Mouse (Mus musculus) CH12.LX (cell line): ENCODE measurements around the gene Klhl8. TPM values are rescaled to one million over a fixed set of nuclear protein-coding genes. Genes with fewer than 3 reads are reported as not detected.

Experiments used
- DNase-seq: peaks from one replicate; pipeline ENCODE4 v3.0.0-alpha.2; 2013; ENCODE audit errors: extremely low read depth
- H3K27ac ChIP-seq: 2 replicates; pipeline ENCODE4 v1.5.1; 2012; ENCODE audit warnings: low read depth, mild to moderate bottlenecking, control low read depth, moderate library complexity; ENCODE audit not compliant: insufficient read depth
- H3K27me3 ChIP-seq: replicated peaks from 2 replicates; pipeline ENCODE3; 2012; ENCODE audit warnings: inconsistent platforms
- H3K36me3 ChIP-seq, 2 experiments: replicated peaks in 1 of 2; 2 replicates each; pipeline versions ENCODE3 to v1.6.1; 2012; ENCODE audit warnings: inconsistent platforms in 1 of 2, low read length in 1 of 2, mild to moderate bottlenecking in 1 of 2, mixed read lengths in 1 of 2, moderate library complexity in 1 of 2; ENCODE audit not compliant: control insufficient read depth in 1 of 2, insufficient read depth in 1 of 2
- H3K4me1 ChIP-seq, 2 experiments: 2 replicates each; pipeline ENCODE4 v1.6.1; 2012; ENCODE audit warnings: inconsistent platforms in 1 of 2, moderate library complexity in 1 of 2; ENCODE audit not compliant: insufficient read depth in 2 of 2, control insufficient read depth in 1 of 2
- H3K4me2 ChIP-seq: 2 replicates; pipeline ENCODE4 v1.6.1; 2012; ENCODE audit warnings: low read depth, mild to moderate bottlenecking, control low read depth; ENCODE audit not compliant: poor library complexity, insufficient read depth, severe bottlenecking
- H3K4me3 ChIP-seq, 3 experiments: fragments of 150-350 bp in 1 of 3; sonication (generic) in 1 of 3; replicated peaks in 1 of 3; 2 replicates each; pipeline versions ENCODE3 to v1.5.1; 2011 to 2012; ENCODE audit warnings: low read depth in 2 of 3, low read length in 2 of 3, mild to moderate bottlenecking in 2 of 3, moderate library complexity in 2 of 3, control low read depth in 1 of 3, improper control_type of control experiment in 1 of 3, inconsistent platforms in 1 of 3, mixed read lengths in 1 of 3; ENCODE audit not compliant: poor library complexity in 1 of 3
- H3K79me2 ChIP-seq: replicated peaks from 2 replicates; pipeline ENCODE4 v1.6.1; 2012; ENCODE audit warnings: mild to moderate bottlenecking, moderate library complexity; ENCODE audit not compliant: control insufficient read depth, poor library complexity, insufficient read depth, severe bottlenecking; ENCODE audit errors: extremely low read depth
- H3K9ac ChIP-seq: 2 replicates; pipeline ENCODE4 v1.6.1; 2012; ENCODE audit warnings: low read depth, mild to moderate bottlenecking, control low read depth, moderate library complexity; ENCODE audit not compliant: insufficient read depth
- H3K9me3 ChIP-seq: replicated peaks from 2 replicates; pipeline ENCODE3; 2012; ENCODE audit warnings: low read length, inconsistent platforms, mixed read lengths
- BHLHE40 ChIP-seq: IDR thresholded peaks from 2 replicates; pipeline ENCODE4 v1.6.1; 2011; ENCODE audit warnings: mild to moderate bottlenecking, low read depth, low read length, improper control_type of control experiment
- CTCF ChIP-seq, 2 experiments: IDR thresholded peaks in 1 of 2; conservative IDR thresholded peaks in 1 of 2; 2 replicates each; pipeline ENCODE4 v1.5.1; 2011 to 2012; ENCODE audit warnings: low read depth in 2 of 2, low read length in 2 of 2, improper control_type of control experiment in 1 of 2, inconsistent platforms in 1 of 2, mild to moderate bottlenecking in 1 of 2, moderate library complexity in 1 of 2
- E2F4 ChIP-seq: IDR thresholded peaks from 2 replicates; pipeline ENCODE4 v1.6.1; 2011; ENCODE audit warnings: low read depth, low read length, improper control_type of control experiment; ENCODE audit not compliant: insufficient replicate concordance
- ELF1 ChIP-seq: IDR thresholded peaks from 2 replicates; pipeline ENCODE4 v1.6.1; 2014; ENCODE audit warnings: low read depth, mild to moderate bottlenecking, inconsistent platforms, low read length, improper control_type of control experiment
- IRF4 ChIP-seq: IDR thresholded peaks from 2 replicates; pipeline ENCODE4 v1.6.1; 2014; ENCODE audit warnings: low read depth, mild to moderate bottlenecking, inconsistent platforms, low read length, improper control_type of control experiment
- JUN ChIP-seq: IDR thresholded peaks from 2 replicates; pipeline ENCODE4 v1.6.1; 2011; ENCODE audit warnings: low read depth, mild to moderate bottlenecking, low read length, improper control_type of control experiment, moderate library complexity; ENCODE audit not compliant: insufficient read depth
- JUND ChIP-seq: conservative IDR thresholded peaks from 2 replicates; pipeline ENCODE4 v1.6.1; 2011; ENCODE audit warnings: low read depth, low read length, improper control_type of control experiment
- MEF2A ChIP-seq: IDR thresholded peaks from 2 replicates; pipeline ENCODE4 v1.6.1; 2014; ENCODE audit warnings: low read depth, mild to moderate bottlenecking, inconsistent platforms, low read length, improper control_type of control experiment, borderline replicate concordance
- MXI1 ChIP-seq: IDR thresholded peaks from 2 replicates; pipeline ENCODE4 v1.6.1; 2011; ENCODE audit warnings: mild to moderate bottlenecking, low read depth, low read length, improper control_type of control experiment
- PAX5 ChIP-seq: IDR thresholded peaks from 2 replicates; pipeline ENCODE4 v1.6.1; 2012; ENCODE audit warnings: low read length, inconsistent platforms, mixed read lengths
- RAD21 ChIP-seq: IDR thresholded peaks from 2 replicates; pipeline ENCODE4 v1.6.1; 2011; ENCODE audit warnings: low read depth, mild to moderate bottlenecking, low read length, improper control_type of control experiment, moderate library complexity
- UBTF ChIP-seq: IDR thresholded peaks from 2 replicates; pipeline ENCODE4 v1.6.1; 2012; ENCODE audit warnings: low read depth, mild to moderate bottlenecking, inconsistent platforms, low read length, improper control_type of control experiment, moderate library complexity
- USF1 ChIP-seq: IDR thresholded peaks from 2 replicates; pipeline ENCODE4 v1.6.1; 2014; ENCODE audit warnings: low read depth, mild to moderate bottlenecking, inconsistent platforms, low read length, improper control_type of control experiment
- ZC3H11A ChIP-seq: IDR thresholded peaks from 2 replicates; pipeline ENCODE4 v1.6.1; 2012; ENCODE audit warnings: low read depth, mild to moderate bottlenecking, inconsistent platforms, low read length, improper control_type of control experiment
- ZNF384 ChIP-seq: IDR thresholded peaks from 2 replicates; pipeline ENCODE4 v1.6.1; 2012; ENCODE audit warnings: low read depth, low read length, improper control_type of control experiment, inconsistent platforms
- dilution Hi-C: fragments of 300-500 bp; cut with MboI; formaldehyde crosslinking; loops from 2 replicates; pipeline ENCODE4 v1.14.3; 2020; ENCODE audit warnings: low sequenced_read_pairs; ENCODE audit not compliant: extremely low pct_unique_long_range_greater_than_20kb, extremely low pct_ligation_motif_present
- in situ Hi-C: fragments of 300-500 bp; cut with MboI; formaldehyde crosslinking; loops from 3 replicates; pipeline ENCODE4 v1.14.3; 2019; ENCODE audit warnings: low sequenced_read_pairs, low pct_ligation_motif_present, low pct_unique_long_range_greater_than_20kb, mixed read lengths
- polyA plus RNA-seq: library from polyadenylated mRNA; unstranded; fragments of >175 nt; gene quantifications from 2 replicates; pipeline ENCODE4 v1.2.1, GENCODE M21; 2012; ENCODE audit warnings: low read depth; ENCODE audit not compliant: insufficient read length
- total RNA-seq, 2 experiments: library from RNA; depleted of rRNA; stranded (reverse); fragments of 300-350 nt in 1 of 2; fragments of >200 nt in 1 of 2; gene quantifications; 2 replicates each; pipeline ENCODE4 v1.2.3; 2012 to 2014

Gene Klhl8
- total and polyA plus RNA-seq, 3 experiments = 3.4 to 15.6 (median 5.4) TPM

DNA sequence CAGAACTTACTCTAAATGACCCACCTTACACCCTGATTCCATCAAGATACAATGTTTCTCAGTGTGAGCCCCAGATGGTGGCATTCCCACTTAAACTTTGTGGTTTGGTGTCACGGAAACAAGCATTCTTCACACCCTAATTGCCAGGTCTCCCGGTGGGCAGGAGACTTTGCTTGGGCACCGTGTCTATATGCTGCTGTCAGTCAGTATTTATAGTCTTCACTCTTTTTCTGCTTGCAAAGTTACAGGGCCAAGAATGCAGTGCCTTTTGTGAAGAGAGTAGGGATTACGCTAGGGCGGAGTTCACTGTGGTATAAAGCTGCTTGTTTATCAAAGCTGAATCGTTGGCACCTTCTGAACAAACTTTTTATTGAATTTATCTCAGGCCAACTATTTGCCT is 32.1 kb upstream of the Klhl8 start:
- Histone ChIP-seq H3K4me2 (no peak overlapping the region), H3K27me3 (peaks cover 2% of the 10 kb centered on the region), H3K4me3 (no peak overlapping the region), H3K9me3 (peaks cover 3% of the 10 kb centered on the region), H3K79me2 (no peaks in the 10 kb centered on the region), H3K4me1 (no peaks in the 10 kb centered on the region), H3K9ac (no peak overlapping the region), H3K36me3 (no peaks in the 10 kb centered on the region), H3K27ac (no peak overlapping the region)
- in situ Hi-C loops = no loop called here
- dilution Hi-C loops = no loop called here
- no peak for DNase-seq
- TF ChIP-seq PAX5 (no peak), USF1 (no peak)

- peaks cover 7% of the 10 kb centered on the region for H3K9me3 ChIP-seq
- dilution Hi-C loops (no loop called here), in situ Hi-C loops (no loop called here)
- no peak overlapping the region for H3K4me2 ChIP-seq
- no peaks in the 10 kb centered on the region for H3K36me3 ChIP-seq
- peaks cover 2% of the 10 kb centered on the region for H3K27me3 ChIP-seq
- no peak for TF ChIP-seq CTCF (conservative IDR thresholded peaks at IDR 0.05 in 1 of 2, IDR thresholded peaks at IDR 0.05 in 1 of 2; ENCODE audit: low read depth in 2 of 2, low read length in 2 of 2)
- TF ChIP-seq MEF2A = no peak
- TF ChIP-seq JUND = no peak
- no peak for TF ChIP-seq MXI1
- TF ChIP-seq E2F4 = no peak
- no peak for TF ChIP-seq ZNF384
- TF ChIP-seq PAX5 = no peak
- TF ChIP-seq JUN = no peak
- TF ChIP-seq RAD21 = no peak
- TF ChIP-seq BHLHE40 = no peak
- TF ChIP-seq IRF4 = no peak
- TF ChIP-seq ZC3H11A = no peak
- TF ChIP-seq, all 38 proteins: peak for 0
- no peak for DNase-seq
- H3K79me2 ChIP-seq = no peaks in the 10 kb centered on the region
- no peak overlapping the region for H3K4me3 ChIP-seq
- H3K9ac ChIP-seq = no peak overlapping the region
- H3K4me1 ChIP-seq = peaks cover 0 to 2% of the 10 kb centered on the region in 2 experiments; a peak in 1 of 4 replicates
- no peak overlapping the region for H3K27ac ChIP-seq
Measured at GRCm38 (mm10) chr5:103939856-103940255, 28.8 kb upstream of the Klhl8 start.

- H3K4me2 ChIP-seq = no peak overlapping the region
- in situ Hi-C loops = no loop called here
- no peak overlapping the region for H3K4me3 ChIP-seq
- H3K9me3 ChIP-seq = peaks cover 7% of the 10 kb centered on the region
- peaks cover 2% of the 10 kb centered on the region for H3K27me3 ChIP-seq
- no peaks in the 10 kb centered on the region for H3K79me2 ChIP-seq
- no peaks in the 10 kb centered on the region for H3K36me3 ChIP-seq
- peaks cover 0 to 2% of the 10 kb centered on the region in 2 experiments; a peak in 1 of 4 replicates for H3K4me1 ChIP-seq
- H3K9ac ChIP-seq = no peak overlapping the region
- no peak for DNase-seq
- dilution Hi-C loops = no loop called here
- H3K27ac ChIP-seq = no peak overlapping the region
- no peak for TF ChIP-seq PAX5
- TF ChIP-seq MXI1 = no peak
- no peak for TF ChIP-seq ELF1
- no peak for TF ChIP-seq UBTF
Measured at GRCm38 (mm10) chr5:103939350-103939652, 28.2 kb upstream of the Klhl8 start.
